Mouse (Mus musculus) left cerebral cortex, postnatal 36 days (tissue): ENCODE data around the gene Relt. TPM values are rescaled to one million over a fixed set of nuclear protein-coding genes. Genes with fewer than 3 reads are reported as not detected.
"Not testable (repeated sequence)": the region's sequence is repeated elsewhere in the genome, so short reads cannot be mapped to it uniquely, and the experiment has no call there.

Source experiments
- DNase-seq, 2 experiments: peaks; one replicate each; pipeline ENCODE4 v3.0.0; 2021 to 2022; ENCODE audit warnings: low spot score in 2 of 2, mixed read lengths in 1 of 2
- intact Hi-C: fragments of 180-260 bp; cut with DNase I; formaldehyde crosslinking; loops from one replicate; pipeline ENCODE4 v1.15.1; 2025
- total RNA-seq, 2 experiments: library from RNA; stranded (reverse); gene quantifications; 2 replicates each; pipeline ENCODE4 v1.2.3; 2021

Relt gene
- total RNA-seq, 2 experiments from 2014 or later = 15.1 to 17.0 TPM

GRCm38 (mm10) chr7:100851481-100852356 lies 11.5 kb downstream of the Relt start:
- no peak for DNase-seq
- intact Hi-C loops = no loop called here

GRCm38 (mm10) chr7:100849508-100849907 lies 13.7 kb downstream of the Relt start:
- intact Hi-C loops = no loop called here
- no peak for DNase-seq

DNA sequence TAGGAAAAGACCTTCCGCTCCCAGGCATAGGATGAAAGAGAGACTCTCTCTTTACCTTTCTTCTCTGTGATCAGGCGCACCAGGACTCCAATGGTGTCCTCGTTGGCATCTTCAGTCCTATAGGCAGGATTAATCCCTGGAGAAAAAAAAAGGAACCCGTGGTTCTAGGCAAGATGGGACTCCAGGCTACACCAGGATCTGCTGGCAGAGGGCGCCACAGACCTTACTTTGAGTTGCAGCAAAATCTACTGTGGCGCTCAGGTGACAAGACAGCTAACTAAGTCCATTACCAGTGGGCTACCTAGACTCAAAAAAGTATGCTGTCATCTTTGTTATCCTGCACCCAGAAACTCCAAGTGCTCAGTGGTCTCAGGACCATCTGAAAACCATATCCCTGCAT lies 14.5 kb downstream of the Relt start:
- intact Hi-C loops = no loop called here
- DNase-seq = peak; percentile 67 to 78

DNA sequence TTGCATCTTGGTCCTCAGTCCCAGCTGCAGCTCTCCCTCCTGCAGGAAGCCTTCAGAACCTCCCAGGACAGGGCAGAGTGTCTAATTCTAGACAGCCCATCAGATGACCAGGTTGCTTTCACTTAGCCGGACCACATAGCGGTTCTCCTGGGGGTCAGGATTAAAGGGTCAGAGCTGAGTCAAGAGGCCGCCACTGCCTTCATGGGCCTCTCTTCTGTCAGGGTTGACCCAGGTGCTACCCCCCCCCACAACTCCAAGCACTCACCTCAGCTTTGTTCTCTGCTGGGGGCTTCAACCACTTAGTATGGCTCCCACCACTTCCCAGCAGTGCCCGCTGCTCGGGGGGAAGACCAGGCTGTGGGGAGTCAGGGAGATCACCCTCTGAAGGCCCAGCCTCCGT lies 16.1 kb downstream of the Relt start:
- intact Hi-C loops = no loop called here
- no peak for DNase-seq

- intact Hi-C loops, DNase-seq: not testable (repeated sequence)
Measured at GRCm38 (mm10) chr7:100846033-100846432, 17.2 kb downstream of the Relt start.

DNA sequence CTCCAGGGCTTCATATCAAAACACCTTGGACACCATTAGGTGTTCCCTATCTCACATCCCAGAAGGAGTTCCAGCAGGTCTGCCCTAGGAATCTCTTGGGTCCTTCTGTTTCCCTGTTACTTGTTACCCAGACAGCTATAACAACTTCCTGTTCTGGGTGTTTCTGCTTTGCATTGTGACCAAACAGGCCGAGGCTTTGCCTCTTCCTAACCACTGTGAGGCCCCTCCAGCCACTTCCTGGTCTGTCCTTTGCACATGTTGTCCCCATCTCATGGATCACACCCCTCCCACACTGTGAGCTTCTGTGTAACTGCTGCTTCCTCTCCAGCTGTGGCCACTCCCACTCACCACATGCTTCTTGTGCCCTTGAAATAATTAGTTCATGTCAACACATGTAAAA lies 17.8 kb downstream of the Relt start:
- DNase-seq = no peak
- intact Hi-C loops = no loop called here

DNA sequence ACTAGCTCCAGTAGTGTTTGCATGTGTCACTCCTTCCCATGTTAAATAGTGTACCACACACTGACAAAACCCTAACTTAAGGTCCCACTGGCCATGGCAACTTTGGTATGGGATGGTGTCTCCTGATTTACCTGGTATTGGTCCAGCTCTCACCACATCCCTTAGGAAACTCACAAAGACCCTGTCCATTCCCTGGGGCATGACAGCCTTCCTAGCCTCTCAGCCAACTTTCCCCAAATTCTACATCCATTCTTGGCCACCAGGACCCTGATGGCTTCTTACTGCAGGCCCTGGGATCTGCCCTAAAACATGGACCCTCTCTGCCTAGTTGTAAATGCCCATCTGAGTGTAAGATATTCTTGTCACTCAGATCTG lies 18.2 kb downstream of the Relt start:
- no peak for DNase-seq
- intact Hi-C loops = no loop called here

DNA sequence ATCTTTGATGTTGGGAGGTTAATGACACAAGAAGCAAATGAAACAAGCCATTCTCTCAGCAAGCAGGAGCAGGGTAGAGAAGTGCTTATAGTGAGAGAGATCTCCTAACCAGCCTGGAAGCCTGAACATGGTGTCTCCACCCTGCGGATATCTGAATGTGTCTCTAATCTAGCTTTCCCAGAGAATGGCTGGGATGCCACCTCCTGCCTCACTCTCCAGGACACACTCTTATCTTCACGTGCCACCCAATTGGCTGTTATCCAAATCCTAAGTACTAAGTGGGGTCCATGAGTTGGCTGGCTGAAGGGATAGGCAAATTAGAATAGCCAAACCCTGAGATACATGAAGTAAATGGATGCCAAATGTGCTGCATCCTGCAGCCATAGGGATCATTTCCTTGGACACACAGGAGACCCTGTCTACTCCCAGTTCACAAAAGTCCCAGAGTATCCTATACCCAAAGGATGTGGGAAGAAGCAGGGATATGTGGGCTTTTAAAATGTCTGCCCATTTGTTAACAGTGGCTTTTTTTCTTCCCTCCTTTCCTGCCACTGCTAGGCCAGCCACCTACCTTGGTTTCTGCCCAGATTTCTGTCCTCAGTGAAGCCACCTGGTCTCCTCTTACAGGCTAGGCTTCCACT lies 18.7 kb downstream of the Relt start:
- intact Hi-C loops = no loop called here
- DNase-seq = no peak

DNA sequence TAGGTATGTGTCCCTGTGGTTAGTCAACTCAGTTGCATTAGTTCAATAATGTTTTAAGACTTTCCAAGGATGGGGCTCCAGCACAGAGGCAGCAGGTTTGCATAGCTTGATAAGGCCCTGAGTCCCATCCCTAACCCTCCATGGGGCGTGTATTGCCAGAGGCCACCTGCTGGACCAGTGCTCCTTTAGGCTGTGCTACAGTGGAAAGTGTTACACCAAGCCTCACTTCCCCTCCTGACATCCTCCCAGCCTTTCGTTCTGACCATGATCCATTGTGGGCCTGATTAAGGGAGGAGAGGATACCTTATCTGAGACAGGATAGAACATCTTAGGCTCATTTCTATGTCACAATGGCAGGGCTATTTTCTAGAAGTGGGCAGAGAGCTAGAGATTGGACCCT lies 19.4 kb downstream of the Relt start:
- no peak for DNase-seq
- intact Hi-C loops = no loop called here

DNA sequence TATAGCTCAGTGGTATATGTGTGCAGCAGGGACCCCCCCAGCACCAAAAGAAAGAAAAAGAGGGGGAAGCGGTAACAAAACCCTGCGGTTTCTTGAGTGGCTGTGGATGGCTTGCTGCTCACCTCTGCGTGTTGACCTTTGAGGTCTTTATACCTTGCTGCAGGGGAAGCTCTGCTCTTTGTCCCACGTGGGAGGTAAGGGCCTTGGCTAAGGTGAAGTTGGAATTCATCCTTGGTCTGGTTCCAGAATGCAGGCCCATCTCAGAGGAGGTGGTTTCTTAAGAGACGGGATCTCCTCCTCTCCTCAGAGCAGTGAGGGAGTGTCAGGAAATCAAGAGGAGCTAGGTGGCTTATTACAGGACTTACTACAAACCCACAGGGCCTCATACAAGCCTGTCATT lies 21.1 kb downstream of the Relt start:
- intact Hi-C loops = no loop called here
- no peak for DNase-seq

GRCm38 (mm10) chr7:100841608-100842007 lies 21.6 kb downstream of the Relt start:
- intact Hi-C loops = no loop called here
- DNase-seq = no peak

DNA sequence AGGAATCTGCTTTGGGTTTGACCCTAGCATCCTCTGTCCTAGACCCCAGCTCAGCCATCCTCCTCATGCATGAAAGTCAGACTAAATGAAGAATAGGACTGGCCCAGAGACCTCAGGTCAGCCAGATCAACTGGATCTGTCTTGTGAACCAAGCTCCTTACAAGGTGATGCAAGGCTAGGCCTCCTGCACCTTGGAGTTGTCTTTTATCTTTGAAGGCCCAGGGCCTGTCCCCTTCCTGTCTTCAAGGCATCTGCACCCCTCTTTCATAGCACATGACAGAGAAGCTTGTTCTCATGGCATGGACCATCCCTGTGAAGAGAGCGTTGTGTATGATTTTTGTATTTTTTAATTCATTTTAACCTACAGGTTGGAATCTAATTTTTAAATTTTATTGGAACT lies 22.3 kb downstream of the Relt start:
- no peak for DNase-seq
- intact Hi-C loops = no loop called here

DNA sequence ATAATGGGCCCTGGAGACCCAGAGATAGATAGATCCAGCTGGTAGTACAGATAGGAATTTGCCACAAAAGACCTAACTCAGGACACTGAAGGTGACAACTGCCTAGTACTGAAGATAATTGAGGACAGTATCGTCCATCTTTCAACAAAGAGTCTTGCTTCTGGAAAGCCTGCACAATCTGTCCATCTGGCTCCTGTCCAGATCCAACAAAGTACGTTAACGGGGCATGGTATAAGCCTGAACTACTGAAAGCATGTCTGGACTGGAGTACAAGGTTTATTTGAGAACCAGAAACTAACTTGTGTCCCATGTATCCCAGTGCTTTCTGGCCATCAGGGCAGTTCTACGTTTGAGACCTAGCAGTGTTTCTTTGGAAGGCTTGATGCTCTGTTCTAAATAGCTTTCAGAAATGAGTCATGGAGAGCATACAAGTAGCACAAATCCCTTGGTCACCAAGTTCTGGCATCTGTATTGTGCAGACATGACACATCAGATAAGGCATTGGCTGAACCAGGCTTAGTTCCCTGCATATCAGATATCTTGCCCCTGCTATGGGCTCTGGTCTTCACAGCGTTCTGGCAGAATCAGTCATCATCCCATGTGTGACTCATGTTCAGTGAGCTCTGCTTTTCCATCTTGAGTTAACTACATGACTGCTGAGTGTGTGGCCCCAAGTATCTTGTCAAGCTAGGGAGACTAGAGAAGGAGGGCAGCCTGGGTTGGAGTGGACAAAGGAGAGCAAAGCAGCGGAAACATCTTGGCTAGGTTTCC lies 23.4 kb downstream of the Relt start:
- DNase-seq = no peak
- intact Hi-C loops = no loop called here

DNA sequence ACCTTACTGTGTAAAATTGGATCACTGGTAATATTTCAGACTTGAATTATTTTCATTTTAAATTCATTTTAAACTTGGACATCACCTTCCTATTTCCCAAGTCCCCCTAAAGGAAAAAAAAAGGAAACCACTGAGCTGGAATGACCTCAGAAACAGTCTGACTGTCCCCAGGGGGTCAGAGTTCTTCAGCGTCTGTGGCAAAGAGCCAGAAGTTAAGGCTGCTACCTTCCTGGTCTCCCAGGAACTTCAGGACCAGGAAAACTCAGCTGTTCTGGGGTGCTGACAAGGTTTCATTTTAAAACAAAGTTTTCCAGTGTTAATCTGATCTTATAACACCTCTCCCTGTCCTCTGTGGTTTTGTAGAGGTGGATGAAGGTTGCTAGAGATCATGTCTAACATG lies 25.5 kb downstream of the Relt start:
- intact Hi-C loops = no loop called here
- DNase-seq = no peak

DNA sequence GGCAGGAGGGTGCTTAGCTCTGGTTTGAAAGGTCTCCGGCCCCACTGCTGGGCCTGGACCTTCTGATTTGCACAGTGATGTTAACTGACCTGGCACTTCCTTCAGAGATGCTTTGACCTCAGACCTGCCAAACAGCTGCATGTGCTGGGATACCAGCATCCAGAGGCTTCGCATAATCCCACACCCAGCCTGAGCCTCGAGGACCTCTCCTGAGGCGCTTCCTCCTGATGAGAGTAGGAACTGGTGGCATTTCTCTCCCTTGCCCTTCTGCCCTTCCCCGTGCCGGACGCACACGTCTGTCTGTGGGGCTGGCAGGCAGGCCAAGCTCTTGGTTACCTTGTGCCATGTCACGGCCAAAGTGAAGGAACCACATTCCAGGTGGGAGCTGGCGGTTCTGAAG lies 26.6 kb downstream of the Relt start:
- intact Hi-C loops = no loop called here

GRCm38 (mm10) chr7:100835711-100836110 lies 27.5 kb downstream of the Relt start:
- intact Hi-C loops = no loop called here
- DNase-seq = no peak

More for the DNA sequence above, 26.6 kb downstream of the Relt start:
- no peak for DNase-seq

DNA sequence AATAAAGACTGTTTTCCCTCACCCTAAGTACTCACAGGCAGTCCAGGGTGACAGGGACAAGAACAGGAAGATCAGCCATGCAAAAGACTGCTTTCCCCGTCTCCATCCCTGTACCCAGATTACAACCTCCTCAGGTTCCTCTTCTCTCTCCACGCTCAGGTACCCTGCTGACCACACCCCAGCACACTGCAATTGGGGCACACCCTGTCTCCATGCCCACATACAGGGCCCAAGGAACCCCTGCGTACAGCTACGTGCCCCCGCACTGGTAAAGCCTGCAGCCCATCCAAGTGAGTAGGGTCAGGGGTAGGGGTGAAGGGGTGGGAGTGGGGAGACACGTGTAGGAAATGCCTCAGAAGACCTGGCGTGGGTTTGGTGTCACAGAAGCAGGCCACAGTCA lies 28.1 kb downstream of the Relt start:
- intact Hi-C loops = no loop called here
- no peak for DNase-seq

DNA sequence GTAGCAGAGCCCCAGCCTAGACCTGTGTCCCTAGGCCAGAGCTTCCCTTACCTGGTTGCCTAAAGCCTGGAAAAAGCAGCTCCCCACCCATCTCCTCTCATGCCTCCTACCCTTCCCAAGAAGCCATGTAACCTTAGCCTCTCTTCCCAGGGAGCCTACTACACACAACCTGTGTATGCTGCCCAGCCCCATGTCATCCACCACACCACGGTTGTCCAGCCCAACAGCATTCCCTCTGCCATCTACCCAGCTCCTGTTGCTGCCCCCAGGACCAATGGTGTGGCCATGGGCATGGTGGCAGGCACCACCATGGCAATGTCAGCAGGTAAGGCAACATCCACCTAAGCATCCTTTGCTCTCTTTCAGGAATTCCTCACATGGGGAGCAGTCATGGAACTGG lies 29.4 kb downstream of the Relt start:
- no peak for DNase-seq
- intact Hi-C loops = no loop called here

DNA sequence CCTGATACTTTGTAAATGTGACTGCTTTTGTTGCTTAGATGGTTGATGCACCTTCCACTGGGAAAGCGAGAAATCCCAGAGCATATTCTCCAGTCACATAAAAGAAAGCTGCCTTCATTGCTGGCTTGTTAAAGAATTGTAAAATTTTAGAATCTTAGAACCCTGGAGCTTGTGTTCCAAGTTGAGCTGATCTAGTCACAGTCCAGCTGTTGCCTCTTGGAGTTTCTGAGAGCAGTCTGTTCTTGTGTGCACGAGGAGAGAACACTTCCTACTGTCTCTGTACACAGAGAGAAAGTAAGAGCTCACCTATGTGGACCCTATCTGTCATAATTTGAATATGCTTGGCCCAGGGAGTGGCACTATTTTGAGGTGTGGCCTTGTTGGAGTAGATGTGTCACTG lies 34.7 kb downstream of the Relt start:
- DNase-seq = no peak
- intact Hi-C loops = no loop called here

GRCm38 (mm10) chr7:100824661-100825060 lies 38.6 kb downstream of the Relt start:
- DNase-seq = no peak
- intact Hi-C loops = no loop called here
